Mouse (Mus musculus) limb, embryonic 11.5 days (tissue): Measurements from ENCODE around the gene Rhbdd2. TPM values are rescaled to one million over a fixed set of nuclear protein-coding genes. Genes with fewer than 3 reads are reported as not detected.
"Not testable (repeated sequence)": the region's sequence is repeated elsewhere in the genome, so short reads cannot be mapped to it uniquely, and the experiment has no call there.

Source experiments
- ATAC-seq: fragments of 200-750 bp; cut with Nextera tagmentation; 2 replicates; pipeline ENCODE4 v1.8.0; 2017; ENCODE audit warnings: low read depth; ENCODE audit not compliant: insufficient number of reproducible peaks, low FRiP score, low TSS enrichment
- DNase-seq: peaks from one replicate; pipeline ENCODE4 v3.0.0-alpha.2; 2015; ENCODE audit warnings: low spot score
- H3K27ac ChIP-seq: fragments of 300-500 bp; sonication (generic); replicated peaks from 2 replicates; pipeline ENCODE4 v1.5.1; 2014; ENCODE audit warnings: low read depth, mild to moderate bottlenecking, low read length
- H3K27me3 ChIP-seq: fragments of 300-500 bp; sonication (generic); 2 replicates; pipeline ENCODE4 v1.6.1; 2014; ENCODE audit warnings: mild to moderate bottlenecking, low read length, mixed read lengths; ENCODE audit not compliant: control insufficient read depth, insufficient read depth
- H3K36me3 ChIP-seq: fragments of 300-500 bp; sonication (generic); 2 replicates; pipeline ENCODE4 v1.6.1; 2014; ENCODE audit warnings: mild to moderate bottlenecking, low read length, moderate library complexity, mixed read lengths; ENCODE audit not compliant: control insufficient read depth, insufficient read depth
- H3K4me1 ChIP-seq: fragments of 300-500 bp; sonication (generic); 2 replicates; pipeline ENCODE4 v1.6.1; 2014; ENCODE audit warnings: low read length, mixed read lengths; ENCODE audit not compliant: control insufficient read depth, insufficient read depth
- H3K4me2 ChIP-seq: fragments of 300-500 bp; sonication (generic); 2 replicates; pipeline ENCODE4 v1.6.1; 2014; ENCODE audit warnings: low read depth, mild to moderate bottlenecking, moderate library complexity; ENCODE audit not compliant: severe bottlenecking
- H3K4me3 ChIP-seq: fragments of 300-500 bp; sonication (generic); 2 replicates; pipeline ENCODE4 v1.5.1; 2014; ENCODE audit warnings: low read depth, low read length
- H3K9ac ChIP-seq: fragments of 300-500 bp; sonication (generic); 2 replicates; pipeline ENCODE4 v1.6.1; 2014; ENCODE audit warnings: mild to moderate bottlenecking, low read length
- H3K9me3 ChIP-seq: fragments of 300-500 bp; sonication (generic); 2 replicates; pipeline ENCODE4 v1.6.1; 2016; ENCODE audit warnings: low read length; ENCODE audit not compliant: control insufficient read depth
- WGBS: fragments of 180-500 bp; shearing (Covaris S2); extraction: QIAGEN DNeasy Blood & Tissue Kit; methylation state at CpG from one replicate; pipeline ENCODE4 v1.1.7; 2014; 5-methylcytosine and 5-hydroxymethylcytosine counted together
- polyA plus RNA-seq: library from polyadenylated mRNA; unstranded; fragments of >200 nt; fragmentation: Nextera tagmentation; extraction: Ambion mirVana; gene quantifications from 2 replicates; pipeline ENCODE4 v1.2.1, GENCODE M21; 2014

Gene Rhbdd2
- polyA plus RNA-seq, 1 experiment from 2014 or later = 55.3 TPM

GRCm38 (mm10) chr5:135619741-135620140 lies 12.7 kb upstream of the Rhbdd2 start:
- not testable (repeated sequence) for H3K36me3 ChIP-seq, H3K9ac ChIP-seq, H3K4me3 ChIP-seq, H3K27ac ChIP-seq, H3K9me3 ChIP-seq, ATAC-seq, DNase-seq, H3K4me1 ChIP-seq, H3K27me3 ChIP-seq, H3K4me2 ChIP-seq
- WGBS = 88% methylated on average over 10 of the region's 10 CpGs

DNA sequence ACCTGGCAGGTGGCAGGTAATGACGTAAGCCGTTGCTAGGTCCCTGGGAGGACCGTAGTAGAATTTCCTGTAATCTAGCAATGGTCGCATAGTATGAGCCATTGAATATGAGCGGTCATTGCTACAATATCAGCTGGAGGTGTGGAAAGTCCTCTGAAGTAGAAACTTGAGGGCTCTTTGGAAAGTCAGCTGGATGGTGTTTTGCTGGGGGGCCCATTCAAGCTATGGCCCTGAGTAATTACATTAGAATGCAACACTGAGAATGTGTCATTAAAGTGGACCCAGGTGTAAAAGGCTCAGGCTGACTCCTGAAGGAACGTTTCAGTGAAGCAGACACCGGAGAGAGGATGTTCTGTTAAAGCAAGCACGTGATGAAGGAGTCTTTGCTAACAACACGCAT lies 11.9 kb upstream of the Rhbdd2 start:
- Histone ChIP-seq H3K4me3 (no peak overlapping the region), H3K4me2 (no peak overlapping the region), H3K36me3 (no peaks in the 10 kb centered on the region), H3K4me1 (no peaks in the 10 kb centered on the region), H3K27ac (no peak overlapping the region), H3K9ac (no peak overlapping the region), H3K9me3 (no peaks in the 10 kb centered on the region), H3K27me3 (no peaks in the 10 kb centered on the region)
- no peak for ATAC-seq
- 84% methylated on average over 9 of the region's 9 CpGs for WGBS
- DNase-seq = no peak

- WGBS = 84% methylated on average over 10 of the region's 10 CpGs
- H3K27me3 ChIP-seq = no peaks in the 10 kb centered on the region
- no peaks in the 10 kb centered on the region for H3K4me1 ChIP-seq
- DNase-seq = no peak
- H3K36me3 ChIP-seq = no peaks in the 10 kb centered on the region
- no peak overlapping the region for H3K27ac ChIP-seq
- H3K4me2 ChIP-seq = no peak overlapping the region
- H3K9ac ChIP-seq = no peak overlapping the region
- no peaks in the 10 kb centered on the region for H3K9me3 ChIP-seq
- H3K4me3 ChIP-seq = no peak overlapping the region
- no peak for ATAC-seq
These were observed 10.7 kb upstream of the Rhbdd2 start for GRCm38 (mm10) chr5:135621725-135622124.

DNA sequence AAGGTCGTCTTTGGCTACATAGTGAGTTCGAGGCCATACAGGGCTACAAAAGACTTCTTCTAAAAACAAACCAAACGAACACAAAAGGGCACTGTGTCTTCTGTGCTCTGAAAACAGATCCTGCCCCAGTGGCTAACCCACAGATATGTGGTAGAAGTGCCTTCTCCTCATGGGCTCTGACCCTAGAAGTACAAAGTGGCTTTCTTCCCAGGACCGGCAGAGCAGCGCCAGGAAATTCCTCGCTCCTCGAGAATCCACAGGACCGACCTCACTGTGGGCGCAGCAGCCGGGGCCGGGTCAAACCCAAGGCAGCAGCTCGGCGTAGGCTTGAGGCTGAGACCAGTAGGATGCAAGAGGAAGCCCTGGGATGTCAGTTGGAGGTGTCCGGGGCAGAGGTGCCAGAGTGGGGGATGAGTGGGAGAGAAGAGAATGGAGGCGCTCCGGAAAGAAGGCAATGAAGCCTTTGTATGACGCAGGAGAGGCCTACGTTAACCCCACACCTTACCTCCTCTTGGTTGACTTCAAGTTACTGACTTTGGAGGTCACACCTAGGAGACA lies 9.3 kb upstream of the Rhbdd2 start:
- Histone ChIP-seq H3K36me3 (no peaks in the 10 kb centered on the region), H3K4me2 (no peak overlapping the region), H3K4me1 (no peaks in the 10 kb centered on the region), H3K9ac (no peak overlapping the region), H3K9me3 (no peaks in the 10 kb centered on the region), H3K4me3 (no peak overlapping the region), H3K27me3 (no peaks in the 10 kb centered on the region), H3K27ac (no peak overlapping the region)
- WGBS = 90% methylated on average over 18 of the region's 18 CpGs
- no peak for ATAC-seq
- no peak for DNase-seq

GRCm38 (mm10) chr5:135628916-135629315 lies 3.5 kb upstream of the Rhbdd2 start:
- H3K4me1 ChIP-seq = 0 out of 2 replicates have a peak, but pooled peaks cover 2% of the 10 kb centered on the region
- no peak overlapping the region for H3K9ac ChIP-seq
- H3K4me2 ChIP-seq = no peak overlapping the region
- no peaks in the 10 kb centered on the region for H3K27me3 ChIP-seq
- DNase-seq = no peak
- no peak overlapping the region for H3K27ac ChIP-seq
- no peak for ATAC-seq
- no peaks in the 10 kb centered on the region for H3K36me3 ChIP-seq
- WGBS = 46% methylated on average over 10 of the region's 10 CpGs
- no peak overlapping the region for H3K4me3 ChIP-seq
- no peaks in the 10 kb centered on the region for H3K9me3 ChIP-seq

DNA sequence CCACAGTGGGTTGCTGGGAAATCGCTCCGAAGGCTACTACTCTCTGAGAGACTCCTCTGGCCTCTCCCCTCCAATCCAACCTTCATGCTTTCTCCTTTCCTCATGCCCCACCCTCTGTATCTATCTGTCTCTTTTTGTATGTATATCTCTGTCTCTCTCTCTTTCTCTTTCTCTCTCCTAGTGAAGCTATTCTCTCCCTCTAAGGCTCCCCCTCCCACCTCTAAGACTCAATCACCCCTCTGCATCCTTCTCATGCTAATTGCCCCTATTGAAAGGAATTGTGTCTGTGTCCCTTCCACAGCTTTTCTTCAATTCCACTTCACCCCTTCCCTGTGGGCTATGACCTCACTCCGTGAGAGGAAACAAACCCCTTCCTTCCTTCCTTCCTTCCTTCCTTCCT lies 3.0 kb upstream of the Rhbdd2 start:
- Histone ChIP-seq H3K27me3 (no peaks in the 10 kb centered on the region), H3K9ac (no peak overlapping the region), H3K4me3 (no peak overlapping the region), H3K4me1 (0 out of 2 replicates have a peak, but pooled peaks cover 2% of the 10 kb centered on the region), H3K4me2 (no peak overlapping the region), H3K9me3 (no peaks in the 10 kb centered on the region), H3K36me3 (no peaks in the 10 kb centered on the region), H3K27ac (no peak overlapping the region)
- no peak for ATAC-seq
- 83% methylated on average over 3 of the region's 3 CpGs for WGBS
- no peak for DNase-seq

- Histone ChIP-seq H3K27ac (no peak overlapping the region), H3K9me3 (no peaks in the 10 kb centered on the region), H3K4me2 (no peak overlapping the region), H3K4me1 (0 out of 2 replicates have a peak, but pooled peaks cover 2% of the 10 kb centered on the region), H3K36me3 (no peaks in the 10 kb centered on the region), H3K9ac (no peak overlapping the region), H3K4me3 (no peak overlapping the region), H3K27me3 (no peaks in the 10 kb centered on the region)
- WGBS = 42% methylated on average over 3 of the region's 3 CpGs
- ATAC-seq (no peak), DNase-seq (peak; percentile 65)
These were observed 1.8 kb upstream of the Rhbdd2 start for GRCm38 (mm10) chr5:135630598-135630997.

GRCm38 (mm10) chr5:135632797-135633144 lies 353 bp downstream of the Rhbdd2 start:
- peaks cover 5% of the 10 kb centered on the region for H3K36me3 ChIP-seq
- H3K4me2 ChIP-seq = peak overlapping the region; percentile 52
- H3K4me3 ChIP-seq = peak overlapping the region; percentile 78
- 0% methylated on average over 18 of the region's 21 CpGs for WGBS
- H3K9ac ChIP-seq = peak overlapping the region; percentile 80
- H3K9me3 ChIP-seq = no peaks in the 10 kb centered on the region
- no peaks in the 10 kb centered on the region for H3K27me3 ChIP-seq
- 0 out of 2 replicates have a peak, but pooled peaks cover 2% of the 10 kb centered on the region for H3K4me1 ChIP-seq
- no peak overlapping the region for H3K27ac ChIP-seq
- peak; percentile 72 for ATAC-seq
- DNase-seq = no peak
